Mouse (Mus musculus) MEL (cell line): ENCODE data around the gene Cd68. TPM values are rescaled to one million over a fixed set of nuclear protein-coding genes. Genes with fewer than 3 reads are reported as not detected.
"Not testable (repeated sequence)": the region's sequence is repeated elsewhere in the genome, so short reads cannot be mapped to it uniquely, and the experiment has no call there.

Source experiments
- DNase-seq: peaks from one replicate; pipeline ENCODE4 v3.0.0; 2011; ENCODE audit warnings: low read depth, low spot score
- H3K27ac ChIP-seq: 2 replicates; pipeline ENCODE4 v1.5.1; 2012; ENCODE audit warnings: low read depth, mild to moderate bottlenecking, control low read depth, low read length, moderate library complexity; ENCODE audit not compliant: control insufficient read depth
- H3K27me3 ChIP-seq, 2 experiments: fragments of 150-350 bp in 1 of 2; sonication (generic) in 1 of 2; 2 replicates each; pipeline ENCODE4 v1.6.1; 2012; ENCODE audit warnings: low read length in 2 of 2, mild to moderate bottlenecking in 2 of 2, improper control_type of control experiment in 1 of 2, moderate library complexity in 1 of 2; ENCODE audit not compliant: insufficient read depth in 2 of 2, control insufficient read depth in 1 of 2
- H3K36me3 ChIP-seq, 2 experiments: 2 replicates each; pipeline ENCODE4 v1.6.1; 2012 to 2014; ENCODE audit warnings: low read length in 2 of 2, improper control_type of control experiment in 1 of 2, inconsistent platforms in 1 of 2, mild to moderate bottlenecking in 1 of 2; ENCODE audit not compliant: insufficient read depth in 2 of 2, control insufficient read depth in 1 of 2
- H3K4me1 ChIP-seq, 2 experiments: fragments of 150-350 bp in 1 of 2; sonication (generic) in 1 of 2; 2 replicates each; pipeline ENCODE4 v1.6.1; 2012; ENCODE audit warnings: low read length in 2 of 2, improper control_type of control experiment in 1 of 2, mild to moderate bottlenecking in 1 of 2; ENCODE audit not compliant: insufficient read depth in 2 of 2, control insufficient read depth in 1 of 2
- H3K4me3 ChIP-seq, 2 experiments: fragments of 150-350 bp in 1 of 2; sonication (generic) in 1 of 2; 2 replicates each; pipeline ENCODE4 v1.5.1; 2012; ENCODE audit warnings: low read depth in 2 of 2, low read length in 2 of 2, mild to moderate bottlenecking in 2 of 2, moderate library complexity in 2 of 2, control low read depth in 1 of 2, improper control_type of control experiment in 1 of 2; ENCODE audit not compliant: control insufficient read depth in 1 of 2, insufficient read depth in 1 of 2
- H3K79me2 ChIP-seq: 2 replicates; pipeline ENCODE4 v1.6.1; 2012; ENCODE audit warnings: mild to moderate bottlenecking, low read length, moderate library complexity; ENCODE audit not compliant: control insufficient read depth, poor library complexity, insufficient read depth
- H3K9ac ChIP-seq: 2 replicates; pipeline ENCODE4 v1.6.1; 2012; ENCODE audit warnings: low read depth, mild to moderate bottlenecking, control low read depth, low read length, moderate library complexity; ENCODE audit not compliant: control insufficient read depth, poor library complexity, severe bottlenecking
- H3K9me3 ChIP-seq: fragments of 150-350 bp; sonication (generic); replicated peaks from 2 replicates; pipeline ENCODE4 v1.6.1; 2012; ENCODE audit warnings: mild to moderate bottlenecking, low read length, improper control_type of control experiment, moderate library complexity; ENCODE audit not compliant: insufficient read depth
- BHLHE40 ChIP-seq: IDR thresholded peaks from 2 replicates; pipeline ENCODE4 v1.6.1; 2012; ENCODE audit warnings: low read depth, mild to moderate bottlenecking, inconsistent platforms, low read length, improper control_type of control experiment, borderline replicate concordance
- EP300 ChIP-seq, 2 experiments: IDR thresholded peaks; 2 replicates each; pipeline ENCODE4 v1.6.1; 2011; ENCODE audit warnings: improper control_type of control experiment in 2 of 2, low read length in 2 of 2, low read depth in 1 of 2, mild to moderate bottlenecking in 1 of 2
- ETS1 ChIP-seq: IDR thresholded peaks from 2 replicates; pipeline ENCODE4 v1.6.1; 2012; ENCODE audit warnings: low read depth, mild to moderate bottlenecking, inconsistent platforms, low read length, improper control_type of control experiment, moderate library complexity
- GATA1 ChIP-seq: IDR thresholded peaks from 2 replicates; pipeline ENCODE4 v1.6.1; 2011; ENCODE audit warnings: low read depth, low read length, improper control_type of control experiment
- JUND ChIP-seq: IDR thresholded peaks from 2 replicates; pipeline ENCODE4 v1.6.1; 2011; ENCODE audit warnings: low read depth, mild to moderate bottlenecking, improper control_type of control experiment, low read length
- KAT2A ChIP-seq: conservative IDR thresholded peaks from 2 replicates; pipeline ENCODE4 v1.6.1; 2012; ENCODE audit warnings: low read depth, low read length, improper control_type of control experiment, inconsistent platforms
- MAZ ChIP-seq: IDR thresholded peaks from 2 replicates; pipeline ENCODE4 v1.6.1; 2012; ENCODE audit warnings: low read depth, mild to moderate bottlenecking, inconsistent platforms, low read length, improper control_type of control experiment
- MEF2A ChIP-seq: IDR thresholded peaks from 2 replicates; pipeline ENCODE4 v1.6.1; 2014; ENCODE audit warnings: low read depth, mild to moderate bottlenecking, inconsistent platforms, low read length, improper control_type of control experiment; ENCODE audit not compliant: poor library complexity, insufficient replicate concordance, severe bottlenecking; ENCODE audit errors: extremely low read depth
- MYB ChIP-seq: IDR thresholded peaks from 2 replicates; pipeline ENCODE4 v1.6.1; 2011; ENCODE audit warnings: mild to moderate bottlenecking, low read depth, low read length, improper control_type of control experiment
- NRF1 ChIP-seq: IDR thresholded peaks from 2 replicates; pipeline ENCODE4 v1.6.1; 2014; ENCODE audit warnings: low read depth, mild to moderate bottlenecking, inconsistent platforms, low read length, improper control_type of control experiment, moderate library complexity; ENCODE audit not compliant: poor library complexity, insufficient read depth, severe bottlenecking
- ZNF384 ChIP-seq: IDR thresholded peaks from 2 replicates; pipeline ENCODE4 v1.6.1; 2012; ENCODE audit warnings: low read depth, mild to moderate bottlenecking, inconsistent platforms, low read length, improper control_type of control experiment
- polyA plus RNA-seq, 2 experiments: library from polyadenylated mRNA; stranded (reverse) in 1 of 2; unstranded in 1 of 2; fragments of >175 nt in 1 of 2; fragments of >200 nt in 1 of 2; gene quantifications; 2 replicates each; pipeline versions ENCODE4 v1.2.1 to v1.2.4; 2012; ENCODE audit warnings: low replicate concordance in 2 of 2, low read depth in 1 of 2; ENCODE audit not compliant: insufficient read length in 2 of 2, insufficient read depth in 1 of 2, missing spikeins in 1 of 2
- total RNA-seq: library from RNA; depleted of rRNA; stranded (reverse); fragments of 300-350 nt; gene quantifications from 2 replicates; pipeline ENCODE4 v1.2.3, GENCODE M21; 2012

Gene Cd68
- total and polyA plus RNA-seq, 3 experiments: 5.3 to 19.8 TPM; not detected in 1

DNA sequence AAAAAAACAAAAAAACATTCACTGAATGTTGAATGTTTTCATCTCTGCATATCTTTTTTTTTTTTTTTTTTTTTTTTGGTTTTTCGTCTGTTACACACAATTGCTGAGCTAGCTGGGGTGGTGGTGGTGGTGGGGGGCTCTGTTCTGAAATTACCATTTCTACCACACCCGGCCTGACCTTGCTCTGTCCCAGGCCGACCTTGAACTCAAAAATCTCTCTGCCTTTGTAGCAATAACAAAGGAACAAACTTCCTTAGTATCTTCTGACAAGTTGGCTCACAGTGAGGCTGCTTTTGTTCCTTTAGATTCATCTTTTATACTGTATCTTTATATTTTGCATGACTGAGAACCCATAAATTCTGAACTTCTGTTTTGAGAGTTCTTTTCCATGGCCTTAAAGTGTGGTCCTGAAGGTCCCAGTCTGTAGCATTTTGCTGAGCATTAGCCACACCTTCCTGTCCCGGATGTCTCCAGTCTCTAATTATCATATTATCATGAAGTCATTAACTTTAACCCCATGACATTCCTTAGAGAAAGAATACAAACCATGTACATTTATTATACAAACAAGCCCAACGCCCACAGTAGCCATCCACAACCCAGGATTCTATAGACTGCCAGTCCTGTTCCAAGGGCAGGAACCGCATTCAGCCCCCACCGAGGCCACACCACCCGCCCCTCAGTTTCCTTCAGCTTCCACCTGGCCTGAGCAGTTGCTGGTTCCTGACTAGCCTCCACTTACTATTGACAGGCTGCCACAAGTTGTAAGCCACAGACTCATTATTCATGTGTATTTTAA is 38.1 kb upstream of the Cd68 start:
- H3K9ac ChIP-seq: no peak overlapping the region
- no peaks in the 10 kb centered on the region for H3K9me3 ChIP-seq
- peaks cover 0 to 5% of the 10 kb centered on the region in 2 experiments; a peak in 1 of 4 replicates for H3K36me3 ChIP-seq
- peaks cover 0 to 7% of the 10 kb centered on the region in 2 experiments; a peak in 3 of 4 replicates for H3K4me1 ChIP-seq
- no peak for DNase-seq
- peaks cover 0 to 2% of the 10 kb centered on the region in 2 experiments; a peak in 1 of 4 replicates for H3K27me3 ChIP-seq
- H3K27ac ChIP-seq: no peak overlapping the region
- no peak overlapping the region for H3K4me3 ChIP-seq
- TF ChIP-seq NRF1 (no peak), MAZ (no peak), ETS1 (no peak), ZNF384 (no peak), JUND (no peak), MEF2A (no peak), EP300 (IDR thresholded peaks at IDR 0.05; ENCODE audit: low read depth in 1 of 2, low read length in 2 of 2) (no peak), BHLHE40 (no peak), GATA1 (no peak), KAT2A (no peak), MYB (no peak)
- TF ChIP-seq, all 39 proteins: peak for 0
- H3K79me2 ChIP-seq: no peaks in the 10 kb centered on the region

DNA sequence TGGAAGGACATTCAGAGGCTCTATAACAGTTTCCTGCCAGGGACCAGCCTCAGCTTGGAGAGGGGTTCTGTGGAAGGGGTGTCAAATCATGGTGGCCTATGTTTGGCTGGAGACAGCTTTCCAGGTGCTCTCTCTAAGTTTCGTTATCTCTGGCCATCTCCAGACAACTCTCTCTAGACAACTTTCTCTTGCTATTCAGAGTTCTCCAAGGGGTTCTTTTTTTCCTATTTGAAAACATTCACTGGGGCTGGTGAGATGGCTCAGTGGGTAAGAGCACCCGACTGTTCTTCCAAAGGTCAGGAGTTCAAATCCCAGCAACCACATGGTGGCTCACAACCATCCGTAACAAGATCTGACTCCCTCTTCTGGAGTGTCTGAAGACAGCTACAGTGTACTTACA is 37.4 kb upstream of the Cd68 start:
- not testable (repeated sequence) for H3K4me3 ChIP-seq, H3K79me2 ChIP-seq, DNase-seq, H3K9me3 ChIP-seq, H3K36me3 ChIP-seq, H3K27ac ChIP-seq, H3K4me1 ChIP-seq, H3K9ac ChIP-seq, H3K27me3 ChIP-seq

DNA sequence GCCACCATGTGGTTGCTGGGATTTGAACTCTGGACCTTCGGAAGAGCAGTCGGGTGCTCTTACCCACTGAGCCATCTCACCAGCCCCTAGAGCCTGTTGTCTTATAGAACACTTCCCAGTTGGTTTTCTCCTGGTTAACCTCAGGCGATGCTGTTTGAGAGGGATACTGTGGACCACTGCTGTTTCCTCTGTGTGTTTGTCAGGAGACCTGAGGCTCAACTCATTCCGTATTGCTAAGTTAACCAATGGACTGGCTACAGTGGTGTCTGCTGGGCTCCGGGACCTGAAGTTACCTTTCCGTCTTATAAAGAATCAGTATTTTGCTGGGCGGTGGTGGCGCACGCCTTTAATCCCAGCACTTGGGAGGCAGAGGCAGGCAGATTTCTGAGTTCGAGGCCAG is 36.9 kb upstream of the Cd68 start:
- H3K79me2 ChIP-seq, H3K36me3 ChIP-seq, H3K9me3 ChIP-seq, H3K4me1 ChIP-seq, H3K9ac ChIP-seq, H3K27ac ChIP-seq, H3K4me3 ChIP-seq, H3K27me3 ChIP-seq, DNase-seq: not testable (repeated sequence)
